Comparison of ENCODE assay signal across 17 mouse cellular contexts in the genomic region with DNA sequence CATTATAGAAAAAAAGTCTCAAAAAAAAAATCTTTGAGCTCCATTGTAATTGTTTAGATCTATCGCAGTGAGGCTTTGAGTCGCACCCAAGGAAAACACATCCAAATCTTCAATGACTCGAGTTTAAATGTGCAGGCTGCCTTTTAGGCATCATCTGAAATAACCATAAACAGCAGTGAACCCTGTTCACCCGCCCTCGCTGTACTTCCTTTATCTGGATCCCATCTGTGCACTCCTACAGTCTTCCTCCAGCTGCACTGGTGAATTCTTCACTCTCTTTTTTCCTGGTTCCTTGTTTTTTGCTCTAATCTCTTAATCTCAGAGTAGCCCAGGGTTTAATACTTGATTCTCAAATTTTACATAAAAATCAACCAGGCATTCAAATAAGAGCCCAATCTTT. TPM values are rescaled to one million over a fixed set of nuclear protein-coding genes. Genes with fewer than 3 reads are reported as not detected.
DNase-seq lines count a peak whose midpoint lies in the region; ATAC-seq and TF ChIP-seq lines count a peak whose summit lies in the region.
"Had no signal": no experiment of that assay in that cellular context is flagged by ENCODE, and none has a peak within 500 bp of the region (broad histone marks: within the 10 kb centered on the region; RNA-seq: fewer than 3 reads in every experiment).

No protein-coding gene starts in this region.

- no peaks in the 10 kb centered on the region for H3K36me3 ChIP-seq in kidney, postnatal 0 days (ENCODE audit: insufficient read depth, low read length)
- H3K36me3 ChIP-seq: heart, embryonic 15.5 days; limb, embryonic 13.5 days; midbrain, embryonic 10.5 days; neural tube, embryonic 12.5 days had no signal

- ATAC-seq in kidney, postnatal 0 days (replicated peaks; ENCODE audit: low FRiP score, low read depth) = no peak
- ATAC-seq: forebrain, embryonic 13.5 days had no signal

- TF ChIP-seq CTCF in kidney, postnatal 0 days (IDR thresholded peaks at IDR 0.05; ENCODE audit: low read depth) = no peak
- TF ChIP-seq CTCF in left cerebral cortex, adult 2 months (IDR thresholded peaks at IDR 0.05) = no peak

- no peaks in the 10 kb centered on the region for H3K4me1 ChIP-seq in kidney, postnatal 0 days (replicated peaks; ENCODE audit: insufficient read depth, low read length)
- H3K4me1 ChIP-seq: forebrain, embryonic 13.5 days; limb, embryonic 13.5 days; midbrain, embryonic 10.5 days; neural tube, embryonic 12.5 days had no signal

- peak; percentile 56 for DNase-seq in kidney, postnatal 0 days (ENCODE audit: low spot score)
- no peak for DNase-seq in kidney, adult 11 months
- peak; percentile 77 for DNase-seq in right cerebral cortex, adult 18-20 months
- DNase-seq in right cerebral cortex, postnatal 10 days (ENCODE audit: low spot score in 2 of 2) = no peak
- DNase-seq in left cerebral cortex, adult 2 months (ENCODE audit: extremely low spot score in 1 of 2, low spot score in 2 of 2) = peak in 1 of 2 experiments; percentile 28
- DNase-seq in adrenal gland, postnatal 25 days = no peak
- DNase-seq in ovary, postnatal 10 days (ENCODE audit: low spot score) = no peak
- DNase-seq: cerebellum, adult 9-11 months; gastrocnemius, postnatal 10 days; heart, adult 2 months; kidney, adult 8-10 months; lung, postnatal 14 days had no signal

- no peak overlapping the region for H3K9ac ChIP-seq in kidney, postnatal 0 days (ENCODE audit: low read depth, low read length)
- H3K9ac ChIP-seq: forebrain, embryonic 13.5 days; heart, embryonic 15.5 days; limb, embryonic 13.5 days; neural tube, embryonic 12.5 days had no signal

- 30% methylated on average over 5 of the region's 5 CpGs for WGBS in kidney, postnatal 0 days

- H3K4me3 ChIP-seq in kidney, postnatal 0 days (replicated peaks; ENCODE audit: low read depth, low read length) = no peak overlapping the region
- H3K4me3 ChIP-seq in left cerebral cortex, adult 2 months = no peak overlapping the region
- H3K4me3 ChIP-seq: forebrain, embryonic 13.5 days; heart, adult 2 months; heart, embryonic 15.5 days; limb, embryonic 13.5 days; midbrain, embryonic 10.5 days; neural tube, embryonic 12.5 days had no signal

- H3K9me3 ChIP-seq in kidney, postnatal 0 days (replicated peaks; ENCODE audit: low read length) = no peaks in the 10 kb centered on the region
- H3K9me3 ChIP-seq: forebrain, embryonic 13.5 days; heart, embryonic 15.5 days; limb, embryonic 13.5 days; midbrain, embryonic 10.5 days; neural tube, embryonic 12.5 days had no signal

- no peaks in the 10 kb centered on the region for H3K27me3 ChIP-seq in kidney, postnatal 0 days (ENCODE audit: insufficient read depth, low read length)
- H3K27me3 ChIP-seq: forebrain, embryonic 13.5 days; heart, embryonic 15.5 days; limb, embryonic 13.5 days; neural tube, embryonic 12.5 days had no signal

- intact Hi-C loops in left cerebral cortex, adult 2 months (cut with DNase I) = loop anchor here (1.0 to 5.0 kb wide), 2 partner anchors 24 to 125 kb away; partner anchors contain the start of gene Tpk1

- no peak overlapping the region for H3K27ac ChIP-seq in kidney, postnatal 0 days
- H3K27ac ChIP-seq in left cerebral cortex, adult 2 months = peak overlapping the region; percentile 70; the same call in 1 of the 2 replicates
- H3K27ac ChIP-seq: forebrain, embryonic 13.5 days; heart, adult 2 months; heart, embryonic 15.5 days; limb, embryonic 13.5 days; midbrain, embryonic 10.5 days; neural tube, embryonic 12.5 days had no signal

- no peak overlapping the region for H3K4me2 ChIP-seq in kidney, postnatal 0 days (ENCODE audit: low read length)
- H3K4me2 ChIP-seq: forebrain, embryonic 13.5 days; heart, embryonic 15.5 days; limb, embryonic 13.5 days; neural tube, embryonic 12.5 days had no signal

RNA-seq across cellular contexts. Expression of gene Tpk1, which starts 23.7 kb away (rescaled TPM):
- 29.5 and 32.4 TPM in 2 replicates for polyA plus RNA-seq in kidney, postnatal 0 days (2015; fragmentation: Nextera tagmentation; extraction: Ambion mirVana)
- total RNA-seq in left cerebral cortex, adult 2 months (2021) = 1 to 10 TPM; 3.2 to 3.9 TPM
- 16.8 and 18.5 TPM in 2 replicates for total RNA-seq in adrenal gland, postnatal 25 days (2021)

Comparison
In these comparisons a context has a peak if more than half of its experiments do, and no peak if none do; other contexts are left out.
1. DNase-seq: peak in kidney, postnatal 0 days (single experiment) and right cerebral cortex, adult 18-20 months (single experiment); none in kidney, adult 11 months (single experiment), right cerebral cortex, postnatal 10 days (0 of 2), adrenal gland, postnatal 25 days (single experiment) and ovary, postnatal 10 days (single experiment).